Mouse (Mus musculus) fibroblast of lung, adult 2 months (primary cell): Measurements from ENCODE around the gene Cass4.
A peak's percentile ranks its signal among the peaks of the same experiment; 100 is the strongest.

Experiments
- DNase-seq: peaks from one replicate; pipeline ENCODE4 v3.0.0-alpha.2; 2011; ENCODE audit warnings: low read depth

Gene Cass4

DNA sequence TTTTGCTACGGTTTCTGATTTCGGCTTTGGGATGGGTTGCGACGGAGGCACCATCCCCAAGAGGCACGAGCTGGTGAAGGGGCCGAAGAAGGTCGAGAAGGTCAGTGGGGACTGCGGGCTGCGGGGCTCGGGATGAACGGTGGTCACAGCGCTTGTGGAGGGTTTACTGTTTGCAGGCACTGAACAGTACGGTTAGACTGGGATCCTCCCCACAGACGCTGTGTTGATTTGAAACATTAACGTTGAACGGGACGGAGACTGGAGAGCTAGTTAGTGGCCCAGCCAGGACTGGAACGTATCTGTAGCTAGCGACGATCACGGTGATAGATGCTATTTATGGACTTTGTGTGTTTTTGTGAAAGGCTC, 47.0 kb downstream of the Cass4 start:
- no peak for DNase-seq

DNA sequence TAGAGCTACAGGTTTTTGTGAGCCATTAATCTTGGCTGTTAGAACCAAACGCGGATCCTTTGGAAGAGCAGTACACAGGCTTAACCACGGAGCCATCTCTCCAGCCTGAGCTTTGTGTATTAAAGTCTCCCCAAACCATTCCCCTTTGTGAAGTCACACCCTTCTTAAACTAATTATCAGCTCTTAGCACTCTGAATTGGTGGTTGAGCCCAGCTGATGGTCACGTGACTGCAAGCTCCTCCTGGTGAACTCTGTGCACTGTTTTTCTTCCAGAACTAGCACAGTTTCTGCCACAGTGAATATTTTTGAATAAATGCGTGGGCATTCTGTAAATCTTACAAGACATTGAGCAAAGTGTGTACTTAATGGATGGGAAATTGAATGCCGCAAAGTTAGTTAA, 47.6 kb downstream of the Cass4 start:
- no peak for DNase-seq

DNA sequence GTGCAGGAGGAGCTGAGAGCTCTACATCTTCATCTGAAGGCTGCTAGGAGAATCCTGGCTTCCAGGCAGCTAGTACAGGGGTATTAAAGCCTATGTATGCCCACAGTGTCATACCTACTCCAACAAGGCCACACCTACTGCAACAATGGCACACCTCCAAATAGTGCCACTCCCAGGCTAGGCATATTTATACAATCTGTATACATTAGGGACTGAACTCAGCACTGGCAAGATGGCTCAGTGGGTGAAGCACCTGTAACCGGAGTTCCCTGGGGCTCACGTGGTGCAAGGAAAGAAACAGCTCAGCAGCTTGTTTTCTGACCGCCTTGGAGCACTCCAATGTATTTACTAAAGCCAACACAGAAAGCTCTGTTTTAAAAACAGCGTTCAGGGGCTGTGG, 52.0 kb downstream of the Cass4 start:
- DNase-seq = no peak

DNA sequence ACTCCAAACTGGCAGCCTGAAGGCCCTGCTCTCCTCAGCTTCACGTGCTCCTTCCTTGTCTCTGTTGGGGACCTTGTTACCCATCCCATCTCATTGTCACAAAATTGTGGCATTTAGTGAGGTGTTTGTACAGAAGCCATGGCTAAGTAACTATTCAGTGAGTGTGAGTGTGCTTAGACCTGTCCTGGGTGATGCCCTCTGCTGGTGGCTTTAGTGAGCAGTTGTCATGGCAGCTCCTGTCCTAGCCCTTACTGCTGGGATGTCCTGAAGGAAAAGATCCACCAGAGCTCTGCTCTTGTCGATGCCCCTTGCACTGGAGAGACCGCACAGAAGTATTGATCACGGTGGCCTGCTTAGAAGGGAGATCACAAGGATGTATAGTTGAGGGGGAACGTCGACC, 53.7 kb downstream of the Cass4 start:
- DNase-seq = no peak

DNA sequence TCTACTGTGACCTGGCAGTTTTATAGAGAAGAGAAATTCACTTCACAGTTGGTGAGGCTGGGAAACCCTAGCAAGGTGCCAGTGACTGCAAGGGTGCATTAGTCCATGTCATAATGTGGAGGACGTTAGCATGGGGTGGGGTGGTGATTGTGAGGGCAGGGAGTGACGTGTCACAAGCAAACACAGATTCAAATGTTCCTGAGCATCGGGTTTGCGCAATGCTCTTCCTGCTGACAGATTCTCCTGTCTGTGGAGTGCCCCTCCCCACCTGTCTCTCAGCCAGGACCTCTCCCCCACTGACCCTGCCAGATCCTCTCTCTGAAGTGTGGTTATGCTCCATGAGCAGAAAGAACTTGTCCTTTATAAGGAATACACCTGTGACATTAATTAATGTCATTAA, 54.7 kb downstream of the Cass4 start:
- no peak for DNase-seq

DNA sequence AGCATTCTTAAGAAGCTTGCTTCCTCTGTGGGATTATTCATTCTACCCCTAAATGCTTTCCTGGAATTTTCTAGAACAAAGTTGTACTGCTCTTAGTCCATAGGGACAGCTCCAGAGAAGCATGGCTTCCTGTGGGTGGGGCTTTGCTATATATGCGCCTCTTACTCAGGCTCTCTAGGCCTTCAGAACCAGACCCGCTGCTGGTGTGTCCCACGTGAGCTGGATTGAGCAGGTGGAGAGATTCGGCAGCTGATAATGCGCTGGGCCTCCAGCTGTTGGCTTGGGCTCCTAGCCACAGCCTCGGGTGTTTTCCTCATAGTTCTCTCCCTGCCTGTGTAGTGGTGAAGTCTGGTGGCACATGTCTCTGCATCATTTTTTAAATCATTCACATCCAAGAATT, 57.0 kb downstream of the Cass4 start:
- no peak for DNase-seq

DNA sequence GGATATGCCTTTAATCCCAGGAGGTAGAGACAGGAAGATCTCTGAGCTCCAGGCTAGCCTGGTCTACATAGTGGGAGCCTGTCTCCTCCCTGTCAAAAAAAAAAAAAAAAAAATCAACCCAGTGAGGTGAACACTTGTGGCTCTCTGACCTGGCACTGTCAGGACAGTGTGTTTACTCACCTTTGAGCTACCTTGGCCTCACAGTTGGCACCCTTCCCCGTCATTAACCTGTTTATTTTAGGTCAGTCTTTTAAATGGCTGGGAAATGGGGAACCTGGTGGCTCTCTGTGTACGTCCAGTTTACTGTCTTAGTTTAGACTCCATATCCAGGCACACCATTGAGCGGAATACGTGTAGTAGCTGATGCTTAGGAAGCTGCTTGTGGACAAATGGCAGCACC, 58.4 kb downstream of the Cass4 start:
- DNase-seq = no peak

DNA sequence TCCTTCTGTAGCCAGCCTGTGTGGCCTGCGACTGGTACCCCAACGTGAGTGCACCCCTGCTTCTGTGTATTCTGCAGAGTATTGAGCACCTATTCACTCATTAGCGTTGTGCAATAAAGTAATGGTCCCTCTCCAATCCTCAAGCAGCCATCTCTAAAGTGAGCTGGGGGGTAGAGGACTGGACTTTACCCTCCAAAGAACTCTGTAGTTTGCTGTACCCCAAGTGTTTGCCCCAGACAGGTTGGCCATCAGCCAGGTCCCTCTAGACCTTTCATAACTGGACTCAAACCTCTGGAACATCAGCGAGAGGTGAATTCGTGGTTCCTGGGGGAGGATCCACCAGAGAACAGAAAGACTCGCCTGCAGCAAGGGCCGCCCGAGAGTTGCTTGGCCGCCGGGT, 58.9 kb downstream of the Cass4 start:
- DNase-seq = no peak

DNA sequence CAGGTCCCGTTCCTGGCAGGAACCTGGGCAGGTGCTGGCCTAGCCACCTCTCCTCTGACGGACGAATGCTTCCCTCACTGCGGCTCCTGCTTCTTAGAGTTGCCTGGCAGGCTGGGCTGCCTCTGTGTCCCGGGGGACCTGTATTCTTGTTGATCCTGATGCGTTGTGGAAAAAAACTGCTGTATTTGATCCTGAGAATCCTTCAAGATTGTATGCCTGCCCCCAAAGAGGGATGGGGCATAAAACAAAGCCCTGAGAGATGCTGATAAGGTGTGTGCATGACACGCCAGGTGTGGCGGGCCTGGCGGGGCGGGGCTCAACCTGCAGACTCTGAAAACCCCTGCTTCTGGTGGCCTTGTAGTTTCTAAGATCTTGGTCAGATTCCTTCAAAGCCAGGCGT, 64.9 kb downstream of the Cass4 start, which contains the start of gene Gcnt7:
TSS of gene Gcnt7 (minus strand) at position 101 of the 400 bp plus-strand sequence.
- no peak for DNase-seq

DNA sequence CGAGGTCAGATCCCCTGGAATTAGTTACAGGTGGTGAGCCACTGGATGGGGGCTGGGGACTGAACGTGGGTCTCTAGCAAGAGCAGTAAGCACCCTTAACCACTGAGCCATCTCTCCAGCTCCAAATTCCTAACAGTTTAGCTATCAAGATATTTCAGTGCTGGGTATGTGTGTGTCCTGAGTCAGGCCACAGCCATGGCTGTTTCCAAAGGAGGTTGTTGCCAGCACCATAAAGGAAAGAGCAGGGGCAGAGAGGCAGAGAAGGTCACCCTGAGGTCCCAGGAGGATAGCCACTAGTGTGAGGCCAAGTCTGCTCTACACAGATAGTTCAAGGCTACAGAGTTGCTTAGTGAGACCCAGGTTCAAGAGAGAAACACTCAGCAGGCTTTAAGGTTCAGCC, 67.1 kb downstream of the Cass4 start:
- no peak for DNase-seq

DNA sequence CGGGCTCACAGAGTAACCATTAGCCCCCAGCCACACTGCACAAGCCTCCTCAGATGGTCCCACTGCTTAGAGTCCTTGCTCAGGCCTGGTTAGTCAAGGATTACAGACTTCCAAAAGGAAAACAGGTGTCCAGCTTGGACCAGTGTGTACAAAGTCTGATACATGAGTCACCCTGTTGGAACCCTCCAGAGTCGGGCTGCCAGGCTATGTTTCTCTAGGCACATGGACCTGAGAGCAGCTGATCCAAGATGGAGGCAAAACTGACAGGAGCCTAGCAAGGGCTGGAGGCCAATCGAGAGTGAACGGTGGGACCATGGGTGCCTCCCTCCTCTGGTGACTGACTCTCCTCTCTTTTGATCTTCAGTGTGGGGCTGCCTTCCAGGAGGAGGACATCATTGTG, 69.2 kb downstream of the Cass4 start:
- DNase-seq = no peak

DNA sequence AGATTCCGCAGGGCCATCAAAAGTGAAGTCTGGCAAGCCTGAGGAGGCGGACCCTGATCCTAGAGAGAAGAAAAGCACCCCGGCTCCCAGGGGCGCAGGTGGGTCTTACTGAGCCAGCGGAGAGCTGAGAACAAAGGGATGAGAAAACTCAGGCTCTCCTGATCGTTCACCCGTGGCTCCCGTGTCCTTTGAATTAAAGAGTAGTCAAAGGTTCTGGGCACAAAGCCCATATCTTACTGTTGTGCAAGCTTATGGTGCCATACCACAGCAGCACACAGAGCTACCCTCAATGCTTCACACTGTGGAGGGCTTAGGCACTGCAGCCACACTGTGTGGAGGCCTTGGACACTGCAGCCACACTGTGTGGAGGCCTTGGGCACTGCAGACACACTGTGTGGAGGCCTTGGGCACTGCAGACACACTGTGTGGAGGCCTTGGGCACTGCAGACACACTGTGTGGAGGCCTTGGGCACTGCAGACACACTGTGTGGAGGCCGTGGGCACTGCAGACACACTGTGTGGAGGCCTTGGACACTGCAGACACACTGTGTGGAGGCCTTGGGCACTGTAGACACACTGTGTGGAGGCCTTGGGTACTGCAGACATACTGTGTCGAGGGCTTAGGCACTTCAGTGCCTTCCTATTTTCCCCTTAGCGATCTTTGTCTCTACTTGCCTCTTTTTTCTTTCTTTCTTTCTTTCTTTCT, 73.0 kb downstream of the Cass4 start:
- no peak for DNase-seq

DNA sequence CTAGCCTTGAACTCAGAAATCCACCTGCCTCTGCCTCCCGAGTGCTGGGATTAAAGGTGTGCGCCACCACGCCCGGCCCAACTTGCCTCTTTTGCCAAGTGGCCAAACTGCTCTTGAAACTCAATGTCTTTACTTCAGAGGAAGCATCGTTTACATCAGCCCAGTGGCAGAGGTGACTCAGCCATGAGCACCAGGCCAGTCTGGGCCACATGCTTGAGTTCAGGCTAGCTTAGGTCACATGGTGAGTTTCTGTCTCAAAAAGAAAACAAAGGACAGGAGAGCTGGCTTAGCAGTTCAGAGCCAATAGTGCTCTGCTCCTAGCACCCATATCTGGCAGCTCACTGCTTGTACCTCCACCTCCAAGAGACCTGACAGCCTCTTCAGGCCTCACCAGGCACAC, 73.6 kb downstream of the Cass4 start:
- DNase-seq = no peak

DNA sequence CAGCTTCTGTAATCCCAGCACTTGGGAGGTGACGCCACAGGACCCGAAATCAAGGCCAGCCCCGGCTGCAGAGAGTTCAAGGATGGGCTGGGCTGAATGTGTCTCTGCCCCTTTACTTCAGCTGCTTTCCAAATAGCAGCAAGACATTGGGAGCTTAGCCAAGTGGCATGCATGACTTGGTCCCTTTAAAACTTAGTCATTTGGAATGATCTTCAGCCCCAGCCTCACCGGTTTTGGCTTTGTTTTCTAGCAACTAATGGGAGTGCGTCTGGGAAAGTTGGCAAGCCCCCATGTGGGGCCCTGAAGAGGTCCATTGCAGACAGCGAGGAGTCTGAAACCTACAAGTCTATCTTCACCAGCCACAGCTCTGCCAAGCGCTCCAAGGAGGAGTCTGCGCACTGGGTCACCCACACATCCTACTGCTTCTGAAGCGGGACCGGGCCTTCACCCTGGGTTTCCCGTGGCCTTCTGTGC, 74.8 kb downstream of the Cass4 start:
- DNase-seq = peak; percentile 41

DNA sequence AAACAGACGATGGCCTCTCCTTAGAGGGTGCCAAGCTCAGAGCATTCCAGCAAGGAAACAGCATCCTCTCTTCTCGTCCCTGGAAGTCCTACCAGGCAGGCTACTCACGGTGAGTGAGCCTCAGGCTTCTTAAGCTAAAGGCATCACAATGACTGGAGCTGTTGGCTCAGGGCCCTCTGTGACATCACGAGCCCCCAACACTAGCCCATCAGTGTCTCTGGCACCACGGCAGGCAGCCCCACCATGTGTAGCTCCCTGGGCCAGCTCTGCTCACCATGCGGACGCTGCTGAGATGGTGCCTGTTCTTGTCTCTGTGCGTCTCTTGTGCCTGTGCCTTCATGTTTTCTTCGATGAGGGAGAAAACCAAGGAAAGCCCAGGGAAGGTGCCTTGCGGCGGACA, 78.7 kb downstream of the Cass4 start, which contains the start of gene Fam209:
TSS of gene Fam209 (plus strand) at position 203 of the 400 bp plus-strand sequence.
- no peak for DNase-seq

DNA sequence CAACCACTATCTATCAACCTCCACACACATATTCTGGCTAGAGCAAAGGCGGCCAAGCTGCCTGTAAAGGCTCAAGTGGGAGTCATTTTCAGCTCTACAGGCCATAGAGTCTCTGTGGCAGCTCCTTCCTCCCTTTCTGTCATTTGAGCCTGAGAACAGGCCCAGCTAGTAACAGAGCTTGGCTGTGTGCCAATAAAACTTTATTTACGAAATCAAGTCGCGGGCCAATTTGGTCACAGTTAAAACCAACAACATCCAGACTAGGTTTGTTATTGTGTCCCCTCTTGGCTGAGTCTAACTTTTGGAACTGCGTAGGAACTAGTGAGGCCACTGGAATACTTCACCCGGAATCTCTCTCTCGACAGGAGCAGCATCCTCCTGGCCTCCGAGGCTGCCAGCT, 80.0 kb downstream of the Cass4 start:
- DNase-seq = no peak

DNA sequence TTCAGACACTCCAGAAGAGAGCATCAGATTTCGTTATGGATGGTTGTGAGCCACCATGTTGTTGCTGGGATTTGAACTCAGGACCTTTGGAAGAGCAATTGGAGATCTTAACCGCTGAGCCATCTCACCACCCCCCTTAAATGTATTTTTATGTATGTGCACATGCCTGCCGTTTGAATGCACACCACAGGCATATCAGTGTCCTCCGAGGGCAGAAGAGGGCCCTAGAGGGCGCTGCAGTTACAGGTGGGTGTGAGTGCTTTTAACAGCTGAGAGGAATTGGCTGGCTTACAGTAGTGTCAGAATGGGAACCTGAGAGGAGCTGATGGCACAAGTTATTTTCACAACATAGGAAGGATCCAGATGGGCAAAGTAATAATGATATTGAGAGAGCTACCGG, 81.4 kb downstream of the Cass4 start:
- DNase-seq = no peak

DNA sequence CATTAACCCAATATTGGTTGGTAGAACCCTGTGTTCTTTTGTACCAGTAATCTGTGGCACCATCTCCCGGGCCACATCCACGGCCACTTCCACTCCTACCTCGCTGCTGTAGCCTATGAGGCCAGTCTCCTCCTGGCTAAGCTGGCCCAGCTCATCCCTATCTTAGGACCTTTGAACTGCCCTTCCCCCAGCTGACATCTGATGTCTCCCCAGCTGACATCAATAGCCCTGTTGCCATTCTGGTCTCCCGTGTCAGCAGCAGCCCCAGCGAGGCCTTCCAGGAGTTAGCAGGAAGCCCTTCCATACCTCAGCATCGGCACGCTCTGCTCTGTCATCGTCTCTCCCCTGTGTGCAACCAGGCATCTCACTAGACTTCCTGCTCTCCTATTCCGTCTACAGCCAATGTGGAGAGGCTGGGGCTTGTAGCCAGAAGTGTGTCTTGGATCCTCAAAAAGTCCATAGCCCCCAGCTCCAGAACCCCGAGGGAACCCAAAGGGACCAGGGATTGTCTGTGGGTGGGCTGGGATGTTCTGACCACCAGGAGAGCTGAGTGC, 83.2 kb downstream of the Cass4 start:
- no peak for DNase-seq

DNA sequence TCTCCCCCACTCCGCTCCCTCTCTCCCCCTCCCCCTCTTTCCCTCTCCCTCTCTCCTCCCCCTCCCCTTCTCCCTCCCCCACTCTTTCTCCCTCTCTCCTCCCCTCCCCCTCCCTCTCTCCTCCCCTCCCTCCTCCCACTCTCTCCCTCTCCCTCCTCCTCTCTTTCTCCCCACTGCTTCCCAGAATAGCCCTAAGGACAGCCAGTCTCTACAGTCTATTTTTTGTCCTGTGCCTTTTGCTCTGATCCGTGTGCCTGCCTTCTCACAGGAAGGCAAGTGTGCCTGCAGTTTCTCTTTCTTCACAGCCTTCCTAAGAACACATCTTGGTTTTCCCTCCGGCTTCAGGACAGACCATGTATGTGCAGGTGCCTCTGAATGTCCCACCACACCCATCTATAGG, 83.8 kb downstream of the Cass4 start:
- DNase-seq = no peak

DNA sequence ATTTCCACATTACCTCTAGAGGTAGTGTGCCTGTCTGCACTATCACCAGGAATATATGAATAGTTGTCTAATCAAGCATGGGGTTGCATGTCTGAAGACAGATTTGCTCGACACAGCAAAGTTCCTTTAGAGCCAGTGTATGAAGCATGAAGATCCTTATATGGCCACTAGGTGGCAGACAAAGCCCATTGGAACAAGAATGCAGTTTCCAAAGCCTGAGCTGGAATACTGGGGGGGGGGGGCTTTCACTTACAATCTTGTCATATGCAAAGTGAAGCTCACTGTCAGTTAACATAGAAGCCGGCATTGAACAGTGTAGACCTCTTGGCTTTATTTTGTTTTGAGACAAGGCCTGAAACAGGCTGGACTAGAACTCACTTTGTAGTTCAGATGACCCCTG, 84.3 kb downstream of the Cass4 start:
- no peak for DNase-seq

DNA sequence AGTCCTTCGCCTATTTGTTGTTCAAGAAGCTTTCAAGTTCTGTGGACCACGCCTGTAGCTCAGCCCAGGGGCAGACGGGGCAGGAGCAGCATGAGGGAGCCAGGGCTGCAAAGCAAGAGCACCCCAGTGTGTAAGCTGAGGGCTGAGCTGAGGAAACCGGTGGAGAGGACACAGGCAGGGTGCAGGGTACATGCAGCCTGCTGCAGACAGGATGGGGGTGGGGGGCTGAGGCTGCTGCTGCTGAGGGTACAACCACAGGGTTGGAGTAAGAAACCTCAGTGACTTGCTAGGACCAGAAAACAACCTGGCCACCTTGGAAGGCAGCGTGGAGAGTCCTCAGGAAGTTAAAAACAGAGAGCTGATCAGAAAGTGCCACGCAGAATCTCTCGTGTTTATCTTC, 86.7 kb downstream of the Cass4 start:
- DNase-seq = no peak

DNA sequence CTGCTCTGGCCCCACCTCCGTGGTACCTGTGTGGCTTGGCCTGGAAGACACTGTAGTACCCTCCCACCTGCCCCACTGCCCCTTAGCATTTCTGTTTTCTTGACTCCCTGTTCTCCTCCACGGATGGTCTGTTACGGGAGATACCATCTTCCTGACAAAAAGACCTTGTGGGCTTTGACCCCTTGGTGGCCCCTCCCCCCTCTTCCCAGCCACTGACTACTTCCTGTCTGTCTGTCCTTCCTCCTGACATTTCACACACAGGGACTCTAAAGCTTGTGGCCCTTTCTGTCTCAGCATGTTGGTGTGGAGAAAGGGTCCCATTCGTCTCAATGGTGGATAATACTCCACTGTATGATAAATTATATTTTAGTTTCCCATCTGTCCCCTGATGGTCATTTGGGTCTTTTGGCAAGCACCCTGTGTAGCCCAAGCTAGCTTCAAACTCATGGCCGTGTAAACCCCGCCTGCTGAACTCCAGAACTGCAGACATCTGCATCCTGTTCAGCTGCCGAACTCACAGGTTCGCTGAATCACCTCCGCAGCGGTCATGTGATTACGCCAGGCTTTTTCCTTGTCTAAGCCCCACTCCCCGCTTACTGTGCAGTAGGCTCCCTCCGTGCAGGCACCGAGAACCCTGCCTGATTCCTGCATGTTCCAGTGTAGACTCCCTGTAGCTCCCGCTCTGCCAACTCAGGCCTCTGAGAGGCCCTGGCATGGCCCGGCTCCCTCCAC, 88.2 kb downstream of the Cass4 start:
- DNase-seq = no peak
